Mouse (Mus musculus) left cerebral cortex, adult 11 months (tissue): ENCODE data around the gene Cdc73.
"Not testable (repeated sequence)": the region's sequence is repeated elsewhere in the genome, so short reads cannot be mapped to it uniquely, and the experiment has no call there.

Source experiments
- DNase-seq: peaks from one replicate; pipeline ENCODE4 v3.0.0; 2022; ENCODE audit warnings: low spot score

The Cdc73 gene

DNA sequence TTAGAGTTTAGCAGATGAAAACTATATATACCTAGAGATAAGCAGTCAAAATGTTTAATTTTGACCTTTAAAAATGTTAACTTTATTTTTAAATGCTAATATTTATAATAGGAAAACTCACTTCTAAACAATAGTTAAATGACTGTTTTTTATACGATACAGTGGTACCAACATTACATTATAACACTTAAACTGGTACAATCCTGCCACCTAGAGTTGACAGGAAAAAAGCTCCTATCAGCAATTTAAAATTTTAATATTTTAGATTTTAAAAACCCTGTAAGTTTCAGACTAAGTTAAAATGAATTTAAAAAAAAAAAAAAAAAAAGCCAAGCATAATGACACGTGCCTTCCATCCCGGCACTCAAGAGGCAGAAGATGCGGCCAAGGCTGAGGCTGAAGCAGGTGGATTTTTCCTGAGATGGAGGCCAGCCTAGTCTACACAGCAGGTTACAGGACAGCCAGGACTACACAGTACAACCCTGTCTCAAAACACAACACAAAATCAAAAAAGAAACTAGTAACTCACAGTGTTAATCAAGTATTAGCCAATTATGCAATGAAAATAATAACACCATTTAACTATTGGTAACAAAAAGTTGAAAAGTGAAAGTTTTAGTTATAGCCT lies 26.8 kb downstream of the Cdc73 start:
- no peak for DNase-seq

DNA sequence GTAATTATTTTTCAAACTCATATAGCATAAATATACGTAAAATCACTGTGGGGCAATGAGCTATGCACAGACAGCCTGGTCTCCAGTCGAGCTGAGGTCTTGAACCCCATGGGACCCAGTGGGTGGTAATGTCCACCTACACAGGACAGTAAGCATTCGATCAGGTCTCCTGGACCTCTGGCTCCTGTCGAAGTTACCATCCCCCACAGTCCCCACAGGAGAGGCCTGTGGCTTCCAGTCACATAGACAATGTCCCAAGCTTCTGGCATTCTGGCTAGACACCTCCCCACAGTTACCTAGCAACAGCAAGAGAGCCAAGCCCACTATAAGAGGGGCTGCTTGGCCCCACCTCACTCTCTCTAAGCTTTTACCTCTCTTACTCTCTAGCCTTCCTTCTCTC lies 37.9 kb downstream of the Cdc73 start:
- DNase-seq = not testable (repeated sequence)

DNA sequence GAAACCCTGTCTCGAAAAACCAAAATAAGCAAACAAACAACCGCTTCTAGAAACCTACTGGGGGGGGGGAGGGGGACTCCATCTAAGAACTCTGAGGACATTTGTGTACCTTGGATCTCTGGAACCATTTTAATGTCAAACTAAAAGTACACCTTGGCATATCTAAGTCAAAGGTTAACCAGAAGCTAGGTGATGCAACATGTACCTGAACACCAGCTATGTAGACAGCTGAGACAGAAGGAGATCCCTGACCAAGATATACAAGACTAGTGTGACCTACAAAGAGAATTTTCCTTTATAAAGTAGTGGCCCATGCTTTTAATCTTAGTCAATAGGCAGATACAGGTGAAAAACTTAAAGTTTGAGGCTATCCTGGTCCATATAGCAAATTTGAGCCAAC lies 39.5 kb downstream of the Cdc73 start:
- no peak for DNase-seq

- no peak for DNase-seq
Observed at GRCm38 (mm10) chr1:143653646-143654045, 49.0 kb downstream of the Cdc73 start.

- DNase-seq = no peak
Observed at GRCm38 (mm10) chr1:143650317-143650716, 52.4 kb downstream of the Cdc73 start.

- DNase-seq = no peak
Observed at GRCm38 (mm10) chr1:143646219-143646618, 56.5 kb downstream of the Cdc73 start.

DNA sequence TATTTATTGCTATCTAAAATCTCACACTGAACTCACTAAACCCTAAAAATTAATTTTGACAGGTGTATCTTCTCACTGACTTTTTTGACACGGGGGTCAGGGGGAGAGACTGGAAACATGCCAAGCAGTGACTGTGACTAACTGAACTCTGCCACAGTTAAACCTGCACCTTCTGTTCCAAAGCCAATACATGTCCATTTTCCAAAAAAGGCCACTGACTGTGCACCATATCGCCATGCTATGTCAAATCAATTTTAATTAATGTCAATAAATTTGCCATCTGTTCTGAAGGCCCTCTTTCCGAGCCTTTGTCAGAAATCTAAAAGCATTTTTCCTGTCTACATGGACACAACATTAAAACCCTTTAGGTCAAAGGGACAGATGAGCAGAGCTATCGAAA lies 57.3 kb downstream of the Cdc73 start:
- DNase-seq = no peak

DNA sequence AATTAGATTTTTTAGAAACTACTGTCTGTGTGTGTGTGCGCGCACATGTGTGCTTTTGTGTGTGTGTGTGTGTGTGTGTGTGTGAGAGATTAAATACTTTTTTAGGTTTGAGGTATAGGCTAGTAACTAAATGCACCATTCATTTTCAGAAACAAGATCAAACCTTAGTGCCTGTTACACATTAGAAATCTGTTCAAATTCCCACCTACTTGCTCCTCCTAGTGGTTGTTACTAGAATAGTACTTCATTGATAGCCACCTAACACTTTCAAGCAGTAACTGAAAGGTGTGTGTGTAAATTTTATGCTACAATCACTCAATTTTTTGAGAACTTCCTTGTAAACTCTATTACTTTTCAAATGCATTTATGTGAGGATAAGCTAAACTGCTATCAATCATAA lies 58.5 kb downstream of the Cdc73 start:
- peak; percentile 33 for DNase-seq

DNA sequence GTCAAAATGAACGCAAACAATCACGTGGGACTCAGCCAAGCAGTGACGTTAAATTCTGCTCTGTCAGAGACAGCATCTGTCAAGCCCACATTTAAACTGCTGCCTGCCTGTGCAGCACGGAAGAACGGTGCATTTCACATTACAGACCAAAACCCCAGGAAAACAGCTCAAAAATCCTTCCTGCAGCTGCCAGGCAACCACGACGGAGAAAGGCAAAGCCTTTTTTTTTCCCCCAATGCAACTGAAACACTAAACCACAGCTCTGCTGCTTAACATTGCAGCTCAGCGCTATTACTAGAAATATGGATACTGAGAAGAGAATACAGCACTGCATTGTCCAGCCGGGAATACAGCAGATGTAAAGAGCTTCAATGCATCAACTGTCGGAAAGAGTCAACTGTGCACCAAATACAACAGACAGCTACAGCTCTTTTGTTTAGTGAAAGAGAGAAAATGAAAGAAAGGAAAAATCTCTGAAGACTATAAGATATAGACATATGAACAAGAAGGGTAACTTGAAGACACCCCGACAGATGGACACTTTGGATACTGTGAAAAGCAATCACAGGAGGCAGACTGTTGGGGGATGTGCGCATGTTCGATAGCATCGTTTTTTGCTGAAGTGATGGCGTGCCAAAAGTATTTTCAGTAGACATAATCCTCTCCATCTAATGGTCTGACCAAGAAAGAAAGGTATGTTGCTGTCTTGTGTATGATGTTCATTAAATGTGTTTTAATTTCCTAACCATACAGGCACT lies 61.9 kb downstream of the Cdc73 start, which contains the start of gene B3galt2:
B3galt2 (plus strand) TSS at position 15 of the 758 bp plus-strand sequence.
- DNase-seq = peak; percentile 59

DNA sequence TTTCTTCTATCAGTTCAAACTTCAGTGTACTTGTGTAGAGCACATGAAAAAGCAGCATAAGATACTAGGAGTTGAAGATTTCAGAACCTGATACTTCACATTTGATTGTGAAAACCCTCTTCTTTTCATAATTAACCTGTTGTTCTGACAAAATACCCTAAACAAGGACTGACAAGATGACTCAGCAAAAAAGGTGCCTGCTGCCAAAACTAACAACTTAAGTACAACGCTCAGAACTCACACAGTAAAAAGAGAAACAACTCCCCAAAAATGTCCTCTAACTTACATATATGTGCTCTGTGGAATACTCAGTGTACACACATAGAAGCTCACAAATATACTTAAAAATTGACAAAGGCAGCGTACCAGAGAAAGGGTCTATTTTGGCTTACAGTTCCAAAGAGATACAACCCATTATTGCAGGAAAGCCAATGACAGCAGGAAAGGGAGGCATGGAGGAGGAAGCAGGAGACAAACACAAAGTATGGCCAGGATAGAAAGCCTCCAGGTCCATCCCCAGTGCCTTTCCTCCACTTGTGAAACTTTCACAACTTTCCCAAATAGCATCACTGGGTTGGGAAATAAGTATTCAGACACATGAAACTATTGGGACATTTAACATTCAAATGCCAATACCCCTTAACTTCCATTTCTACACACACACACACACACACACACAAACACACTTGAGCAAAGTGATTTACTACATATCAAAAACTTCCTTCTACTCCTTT lies 69.7 kb downstream of the Cdc73 start:
- no peak for DNase-seq

DNA sequence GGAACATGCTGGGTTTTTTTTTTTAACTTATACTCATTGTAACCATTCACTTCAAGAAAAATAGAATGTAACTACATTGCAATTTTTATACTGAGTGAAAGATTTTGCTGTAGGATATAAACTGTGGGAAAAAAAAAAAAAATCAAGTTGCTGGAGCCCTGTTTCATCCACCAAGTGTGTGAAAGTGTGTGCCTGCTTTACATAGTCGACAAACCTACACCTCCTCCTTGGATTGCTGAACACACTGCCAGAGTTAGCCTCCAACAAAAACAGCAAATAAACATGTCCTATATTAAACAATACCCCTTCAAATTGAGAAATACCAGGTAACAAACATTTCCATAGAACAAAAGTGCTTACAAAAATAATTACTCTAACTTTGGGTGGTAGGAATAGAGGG lies 70.3 kb downstream of the Cdc73 start:
- no peak for DNase-seq

DNA sequence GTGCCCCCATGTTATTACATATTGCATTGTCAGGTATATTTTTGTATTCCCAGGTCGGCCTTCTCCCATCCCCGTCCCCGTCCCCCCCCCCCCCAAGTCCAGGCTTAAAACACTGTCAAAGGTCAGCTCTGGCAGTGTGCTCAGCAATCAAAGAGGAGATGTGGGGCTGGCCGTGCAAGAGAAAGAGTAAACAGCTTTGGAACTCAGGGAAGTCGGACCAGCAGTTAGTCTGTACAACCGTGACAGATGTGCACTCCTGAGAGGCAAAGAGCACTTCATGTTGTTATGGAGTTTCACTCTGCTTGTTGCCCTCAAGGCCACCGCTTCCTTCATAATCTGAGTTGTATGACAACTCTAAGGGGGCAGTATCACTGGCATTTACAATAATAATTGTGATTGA lies 71.4 kb downstream of the Cdc73 start:
- no peak for DNase-seq

DNA sequence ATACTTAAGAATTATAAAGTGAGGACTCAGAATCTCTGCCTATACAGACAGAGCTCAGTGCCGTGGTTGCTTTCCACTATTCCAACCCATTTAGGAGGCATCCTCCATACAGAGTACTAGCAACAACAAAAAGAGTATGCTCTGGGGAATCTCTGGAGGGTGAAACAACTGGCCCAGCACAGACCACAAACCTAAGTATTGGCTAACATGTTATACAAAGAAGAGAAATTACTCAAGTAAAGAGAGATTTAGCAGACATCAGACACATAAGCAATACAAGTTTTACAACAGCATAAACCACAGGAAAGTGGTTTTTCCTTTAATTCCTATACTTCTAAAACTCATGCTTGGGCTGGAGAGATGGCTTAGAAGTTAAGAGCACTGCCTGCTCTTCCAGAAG lies 80.1 kb downstream of the Cdc73 start:
- no peak for DNase-seq

DNA sequence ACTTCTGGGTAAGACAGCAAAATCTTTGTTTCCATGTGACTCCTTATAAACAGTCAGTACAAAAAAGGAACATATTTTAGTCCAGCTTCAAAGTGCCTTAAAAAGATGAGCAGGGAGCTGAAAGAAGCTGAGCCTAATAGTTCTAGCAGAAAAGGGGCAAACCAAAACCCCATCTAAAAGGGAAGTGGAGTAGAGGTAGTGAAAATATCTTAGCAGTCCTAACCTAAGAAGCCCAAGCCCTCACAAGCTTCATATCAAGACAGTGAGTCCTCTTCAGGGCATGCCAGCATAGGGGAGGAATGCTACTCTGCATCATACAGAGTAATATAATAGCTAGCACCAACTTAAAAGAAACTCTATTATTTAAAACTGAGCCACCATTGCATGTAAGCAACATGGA lies 80.8 kb downstream of the Cdc73 start:
- no peak for DNase-seq

DNA sequence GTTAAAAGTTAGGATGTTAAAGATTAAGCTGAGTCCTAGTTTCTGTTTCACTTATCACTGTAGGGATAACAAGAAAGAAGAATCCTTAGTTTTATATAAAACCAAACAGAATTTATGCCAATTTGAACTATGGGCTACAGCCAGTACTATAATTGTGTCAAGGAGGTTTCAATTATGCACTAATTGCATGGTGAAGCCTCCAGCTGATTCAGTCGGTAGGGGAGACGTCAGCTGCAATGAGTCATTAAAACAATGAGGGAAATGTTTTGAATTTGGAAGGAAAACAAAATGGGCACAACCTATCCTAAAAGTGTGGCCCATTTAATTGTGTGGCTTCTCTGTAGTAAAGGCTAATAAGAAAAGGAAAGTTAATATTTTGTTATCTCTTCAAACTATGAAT lies 82.9 kb downstream of the Cdc73 start:
- no peak for DNase-seq

- no peak for DNase-seq
Observed at GRCm38 (mm10) chr1:143612901-143613300, 89.8 kb downstream of the Cdc73 start.

- DNase-seq = no peak
Observed at GRCm38 (mm10) chr1:143608911-143609310, 93.8 kb downstream of the Cdc73 start.

- DNase-seq = no peak
Observed at GRCm38 (mm10) chr1:143596864-143597263, 105.8 kb downstream of the Cdc73 start.

DNA sequence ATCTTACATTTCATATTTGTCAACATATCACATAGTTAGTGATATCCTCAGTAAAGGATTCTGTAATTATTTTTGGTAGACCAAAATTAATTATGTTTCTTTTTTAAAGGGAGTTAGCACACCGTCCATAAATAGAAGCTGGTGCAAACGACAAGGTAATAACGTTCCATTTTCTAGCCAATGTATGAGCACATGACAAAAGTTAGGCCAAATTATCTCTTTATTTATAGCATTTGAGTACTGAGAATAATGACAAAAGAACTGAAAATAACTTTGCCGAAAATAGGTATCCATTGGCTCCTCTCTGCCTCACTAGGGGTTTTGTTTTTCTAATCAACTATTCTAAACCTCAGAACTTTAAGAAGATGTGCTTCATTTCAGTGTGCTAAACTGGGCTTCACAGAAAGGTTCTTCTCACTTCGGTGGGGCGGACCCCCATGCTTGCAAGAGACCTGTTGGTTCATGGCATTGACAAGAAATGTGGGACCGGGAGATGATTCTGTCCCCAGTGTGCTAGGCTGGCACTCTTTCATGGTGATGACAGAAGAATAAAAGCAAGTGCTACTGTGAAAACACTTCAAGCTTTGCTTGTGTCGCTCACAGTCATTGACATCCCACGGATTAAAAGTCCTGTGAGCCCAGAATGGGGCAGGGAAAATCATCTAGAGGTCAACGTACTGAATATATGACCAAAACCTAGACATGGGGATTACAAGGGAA lies 125.7 kb downstream of the Cdc73 start:
- DNase-seq = no peak

- DNase-seq = no peak
Observed at GRCm38 (mm10) chr1:143558235-143558634, 144.5 kb downstream of the Cdc73 start.

DNA sequence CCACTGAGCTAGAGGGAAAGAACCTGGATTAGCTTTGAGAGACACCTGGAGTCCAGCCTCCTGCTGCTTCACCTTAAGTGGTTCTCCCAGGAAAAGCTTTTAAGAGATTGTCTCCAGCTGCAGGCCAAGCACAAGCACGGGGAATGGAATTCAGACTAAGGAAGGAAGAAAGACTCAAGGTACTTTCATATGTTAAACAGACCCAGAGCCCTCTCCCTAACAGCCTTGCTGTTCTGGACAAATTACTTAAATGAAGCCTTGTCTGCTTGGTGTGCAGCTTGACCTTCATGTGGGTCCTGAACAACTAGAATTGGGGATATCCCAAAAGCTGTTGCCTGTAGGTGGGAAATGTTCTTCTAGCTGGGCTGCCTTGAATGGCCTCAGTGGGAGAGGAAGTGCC lies 147.2 kb downstream of the Cdc73 start:
- no peak for DNase-seq

GRCm38 (mm10) chr1:143554621-143555020 lies 148.1 kb downstream of the Cdc73 start:
- no peak for DNase-seq
